Mouse (Mus musculus) intestine, embryonic 14.5 days (tissue): Measurements from ENCODE around the gene Ttll3. TPM values are rescaled to one million over a fixed set of nuclear protein-coding genes. Genes with fewer than 3 reads are reported as not detected.
A peak's percentile ranks its signal among the peaks of the same experiment; 100 is the strongest.

Source experiments
- ATAC-seq: fragments of 200-750 bp; cut with Nextera tagmentation; replicated peaks from 2 replicates; pipeline ENCODE4 v1.8.0; 2017; ENCODE audit warnings: low read depth, moderate number of reproducible peaks, moderate TSS enrichment, moderate library complexity; ENCODE audit not compliant: low FRiP score, low TSS enrichment
- DNase-seq: peaks from one replicate; pipeline ENCODE4 v3.0.0-alpha.2; 2018; ENCODE audit warnings: low spot score
- H3K27ac ChIP-seq: fragments of 300-500 bp; sonication (generic); 2 replicates; pipeline ENCODE4 v1.5.1; 2014; ENCODE audit warnings: low read depth, mild to moderate bottlenecking, control low read depth
- H3K27me3 ChIP-seq: fragments of 300-500 bp; sonication (generic); replicated peaks from 2 replicates; pipeline ENCODE4 v1.6.1; 2014; ENCODE audit warnings: low read length, control low read depth; ENCODE audit not compliant: control insufficient read depth, insufficient read depth
- H3K36me3 ChIP-seq: fragments of 300-500 bp; sonication (generic); 2 replicates; pipeline ENCODE4 v1.6.1; 2014; ENCODE audit warnings: low read length, control low read depth; ENCODE audit not compliant: control insufficient read depth, insufficient read depth
- H3K4me1 ChIP-seq: fragments of 300-500 bp; sonication (generic); replicated peaks from 2 replicates; pipeline ENCODE4 v1.6.1; 2014; ENCODE audit warnings: low read length, control low read depth, mixed read lengths; ENCODE audit not compliant: control insufficient read depth, insufficient read depth
- H3K4me2 ChIP-seq: fragments of 300-500 bp; sonication (generic); 2 replicates; pipeline ENCODE4 v1.6.1; 2014; ENCODE audit warnings: low read length
- H3K4me3 ChIP-seq: fragments of 300-500 bp; sonication (generic); 2 replicates; pipeline ENCODE4 v1.5.1; 2014; ENCODE audit warnings: low read depth, low read length, control low read depth, mixed read lengths
- H3K9ac ChIP-seq: fragments of 300-500 bp; sonication (generic); 2 replicates; pipeline ENCODE4 v1.6.1; 2014; ENCODE audit warnings: mild to moderate bottlenecking, low read length
- H3K9me3 ChIP-seq: fragments of 300-500 bp; sonication (generic); 2 replicates; pipeline ENCODE4 v1.6.1; 2016; ENCODE audit warnings: low read length, control low read depth; ENCODE audit not compliant: control insufficient read depth
- WGBS: fragments of 180-500 bp; shearing (Covaris S2); extraction: QIAGEN DNeasy Blood & Tissue Kit; methylation state at CpG from one replicate; pipeline ENCODE4 v1.1.7; 2014; 5-methylcytosine and 5-hydroxymethylcytosine counted together
- polyA plus RNA-seq: library from polyadenylated mRNA; unstranded; fragments of >200 nt; fragmentation: Nextera tagmentation; extraction: Ambion mirVana; gene quantifications from 2 replicates; pipeline ENCODE4 v1.2.1, GENCODE M21; 2014

Gene Ttll3
- polyA plus RNA-seq, 1 experiment from 2014 or later: 2.5 TPM

DNA sequence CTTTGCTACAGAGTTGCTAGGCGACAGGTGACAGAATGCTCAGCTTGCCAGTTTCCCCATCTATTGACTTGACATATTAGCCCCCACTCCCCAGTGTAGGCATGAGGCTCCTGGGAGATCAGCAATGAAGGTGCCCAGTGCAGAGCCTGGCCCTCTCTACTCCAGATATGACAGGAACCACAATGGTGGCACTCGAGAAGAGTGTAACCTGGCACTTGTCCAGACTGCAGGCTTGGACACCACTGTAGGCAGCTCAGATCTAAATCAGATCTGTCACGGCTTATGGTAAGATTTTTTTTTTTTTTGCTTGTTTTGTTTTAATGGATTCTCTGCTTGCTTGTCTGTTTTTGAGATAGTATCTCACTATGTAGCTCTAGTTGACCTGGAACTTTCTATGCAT, 44.6 kb downstream of the Ttll3 start:
- H3K27ac ChIP-seq: no peak overlapping the region
- no peak overlapping the region for H3K9ac ChIP-seq
- no peak for ATAC-seq

GRCm38 (mm10) chr6:113434691-113435090, 45.6 kb downstream of the Ttll3 start:
- H3K4me3 ChIP-seq: no peak overlapping the region
- H3K9me3 ChIP-seq: no peaks in the 10 kb centered on the region
- ATAC-seq (peak; percentile 77), DNase-seq (no peak)
- no peak overlapping the region for H3K4me2 ChIP-seq
- H3K4me1 ChIP-seq: no peaks in the 10 kb centered on the region
- H3K9ac ChIP-seq: no peak overlapping the region
- H3K36me3 ChIP-seq: no peaks in the 10 kb centered on the region
- no peak overlapping the region for H3K27ac ChIP-seq
- H3K27me3 ChIP-seq: no peaks in the 10 kb centered on the region
- 76% methylated on average over 7 of the region's 7 CpGs for WGBS

More for the DNA sequence above, 44.6 kb downstream of the Ttll3 start:
- H3K4me1 ChIP-seq: no peaks in the 10 kb centered on the region
- DNase-seq: no peak
- no peaks in the 10 kb centered on the region for H3K9me3 ChIP-seq
- H3K4me2 ChIP-seq: no peak overlapping the region
- no peaks in the 10 kb centered on the region for H3K27me3 ChIP-seq
- WGBS: 82% methylated on average over 3 of the region's 3 CpGs
- H3K36me3 ChIP-seq: no peaks in the 10 kb centered on the region
- H3K4me3 ChIP-seq: no peak overlapping the region

- Histone ChIP-seq H3K4me3 (no peak within 1 kb of the TSS), H3K9me3 (no peaks in the 10 kb centered on the region), H3K36me3 (no peaks in the 10 kb centered on the region), H3K9ac (no peak within 1 kb of the TSS), H3K27ac (no peak within 1 kb of the TSS), H3K4me2 (no peak within 1 kb of the TSS), H3K4me1 (no peaks in the 10 kb centered on the region), H3K27me3 (no peaks in the 10 kb centered on the region)
- DNase-seq: no peak
- WGBS: 80% methylated on average over 9 of the region's 9 CpGs
- ATAC-seq: no peak
These were observed 46.7 kb downstream of the Ttll3 start, which contains the start of gene Cidec for GRCm38 (mm10) chr6:113435664-113436205. Gene Cidec, minus strand, starts transcription at chr6:113435760.

- no peak overlapping the region for H3K4me3 ChIP-seq
- DNase-seq (no peak), ATAC-seq (no peak)
- no peak overlapping the region for H3K27ac ChIP-seq
- H3K36me3 ChIP-seq: no peaks in the 10 kb centered on the region
- H3K9me3 ChIP-seq: no peaks in the 10 kb centered on the region
- no peaks in the 10 kb centered on the region for H3K27me3 ChIP-seq
- 77% methylated on average over 12 of the region's 12 CpGs for WGBS
- H3K4me1 ChIP-seq: no peaks in the 10 kb centered on the region
- H3K9ac ChIP-seq: no peak overlapping the region
- H3K4me2 ChIP-seq: no peak overlapping the region
These were observed 48.1 kb downstream of the Ttll3 start for GRCm38 (mm10) chr6:113437135-113437534.

GRCm38 (mm10) chr6:113438721-113439430, 49.8 kb downstream of the Ttll3 start:
- Histone ChIP-seq H3K9me3 (no peaks in the 10 kb centered on the region), H3K4me2 (no peak overlapping the region), H3K4me3 (no peak overlapping the region), H3K4me1 (peaks cover 7% of the 10 kb centered on the region), H3K27ac (no peak overlapping the region), H3K27me3 (no peaks in the 10 kb centered on the region), H3K36me3 (no peaks in the 10 kb centered on the region), H3K9ac (no peak overlapping the region)
- DNase-seq: no peak
- no peak for ATAC-seq
- 52% methylated on average over 12 of the region's 12 CpGs for WGBS

DNA sequence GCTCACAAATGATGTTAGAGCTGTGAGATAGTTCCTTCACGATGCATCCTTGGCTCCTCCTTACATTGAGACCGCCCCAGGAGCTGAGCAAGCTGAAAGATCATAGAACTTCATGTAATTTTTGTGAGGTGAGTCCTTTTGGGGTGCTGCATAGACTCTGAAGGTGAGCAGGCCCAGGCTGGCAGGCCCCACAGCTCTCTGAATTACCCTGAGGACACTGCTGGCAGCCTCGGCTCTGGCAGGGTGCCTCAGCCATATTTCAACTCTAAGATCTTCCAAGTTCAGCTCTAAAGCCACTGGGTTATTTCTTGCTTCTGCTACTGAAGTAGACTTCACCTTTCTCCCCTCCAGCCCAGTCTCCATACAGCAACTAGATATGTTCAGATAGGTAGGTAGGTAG, 51.6 kb downstream of the Ttll3 start:
- Histone ChIP-seq H3K4me3 (no peak overlapping the region), H3K36me3 (no peaks in the 10 kb centered on the region), H3K9me3 (no peaks in the 10 kb centered on the region), H3K4me2 (no peak overlapping the region), H3K4me1 (peaks cover 7% of the 10 kb centered on the region), H3K27ac (no peak overlapping the region), H3K9ac (no peak overlapping the region), H3K27me3 (no peaks in the 10 kb centered on the region)
- 81% methylated on average over 3 of the region's 3 CpGs for WGBS
- no peak for DNase-seq
- no peak for ATAC-seq

- H3K27ac ChIP-seq: no peak overlapping the region
- no peak overlapping the region for H3K4me3 ChIP-seq
- peaks cover 7% of the 10 kb centered on the region for H3K4me1 ChIP-seq
- H3K27me3 ChIP-seq: no peaks in the 10 kb centered on the region
- DNase-seq: peak; percentile 92
- ATAC-seq: no peak
- no peak overlapping the region for H3K4me2 ChIP-seq
- no peak overlapping the region for H3K9ac ChIP-seq
- no peaks in the 10 kb centered on the region for H3K9me3 ChIP-seq
- WGBS: 53% methylated on average over 7 of the region's 7 CpGs
- H3K36me3 ChIP-seq: no peaks in the 10 kb centered on the region
These were observed 52.2 kb downstream of the Ttll3 start for GRCm38 (mm10) chr6:113441147-113441680.

GRCm38 (mm10) chr6:113442087-113442441, 53.0 kb downstream of the Ttll3 start:
- H3K27ac ChIP-seq: 0 out of 2 replicates have a peak overlapping the region, but pooled peaks have one; percentile 59
- H3K4me1 ChIP-seq: peaks cover 7% of the 10 kb centered on the region
- H3K36me3 ChIP-seq: peaks cover 5% of the 10 kb centered on the region
- H3K4me2 ChIP-seq: peak overlapping the region; percentile 92
- DNase-seq (no peak), ATAC-seq (peak; percentile 10; the same call in 1 of the 2 replicates)
- WGBS: 40% methylated on average over 9 of the region's 9 CpGs
- H3K27me3 ChIP-seq: no peaks in the 10 kb centered on the region
- peak overlapping the region; percentile 96 for H3K4me3 ChIP-seq
- no peaks in the 10 kb centered on the region for H3K9me3 ChIP-seq
- peak overlapping the region; percentile 96 for H3K9ac ChIP-seq
